In the genomic region with DNA sequence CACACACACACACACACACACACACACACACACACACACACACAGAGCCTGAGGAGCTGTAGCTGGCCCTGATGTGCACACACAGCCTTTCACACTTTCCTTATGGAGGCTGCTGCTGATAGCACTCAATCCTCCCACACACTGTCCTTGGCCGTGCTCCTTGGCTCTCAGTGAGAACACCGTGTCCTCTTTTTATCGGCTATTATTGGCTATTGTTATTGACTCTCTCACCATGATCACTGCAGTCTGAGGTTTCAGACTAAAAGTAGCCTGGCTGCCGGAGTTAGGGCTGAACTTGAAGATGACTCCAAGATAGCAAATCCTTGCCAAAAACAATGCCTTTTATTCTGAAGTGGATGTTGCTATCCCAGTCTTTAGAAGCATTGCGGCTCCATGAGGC, we compare ENCODE assay signal across 9 mouse cellular contexts. TPM values are rescaled to one million over a fixed set of nuclear protein-coding genes. Genes with fewer than 3 reads are reported as not detected.
DNase-seq lines count a peak whose midpoint lies in the region; ATAC-seq and TF ChIP-seq lines count a peak whose summit lies in the region.
"Had no signal": no experiment of that assay in that cellular context is flagged by ENCODE, and none has a peak within 500 bp of the region (broad histone marks: within the 10 kb centered on the region; RNA-seq: fewer than 3 reads in every experiment).

No protein-coding gene starts in this region.

- peaks cover 7% of the 10 kb centered on the region; the same call in 1 of the 2 replicates for H3K36me3 ChIP-seq in heart, adult 2 months (ENCODE audit: control insufficient read depth, insufficient read depth, low read length)
- H3K36me3 ChIP-seq in heart, embryonic 11.5 days (ENCODE audit: control insufficient read depth, insufficient read depth, low read length): no peaks in the 10 kb centered on the region
- no peaks in the 10 kb centered on the region for H3K36me3 ChIP-seq in kidney, embryonic 14.5 days (ENCODE audit: control insufficient read depth, insufficient read depth, low read length)

- H3K27me3 ChIP-seq in heart, adult 2 months (ENCODE audit: control insufficient read depth, insufficient read depth, low read length): no peaks in the 10 kb centered on the region
- peaks cover 33% of the 10 kb centered on the region for H3K27me3 ChIP-seq in heart, embryonic 11.5 days (ENCODE audit: control insufficient read depth, insufficient read depth, low read length)
- no peaks in the 10 kb centered on the region for H3K27me3 ChIP-seq in kidney, embryonic 14.5 days (ENCODE audit: control insufficient read depth, insufficient read depth, low read length)
- H3K27me3 ChIP-seq: Patski had no signal

- intact Hi-C loops in heart, adult 2 months (cut with DNase I): no loop called here

- peak; percentile 99 for TF ChIP-seq EP300 in heart, adult 2 months (IDR thresholded peaks at IDR 0.05; ENCODE audit: insufficient read depth, low read depth, low read length)

- 9% methylated on average over 5 of the region's 5 CpGs for WGBS in heart, adult 2 months
- 46% methylated on average over 5 of the region's 5 CpGs for WGBS in heart, embryonic 11.5 days (ENCODE audit: insufficient replicate concordance)
- 32% methylated on average over 5 of the region's 5 CpGs for WGBS in kidney, embryonic 14.5 days

- peak overlapping the region; percentile 83 for H3K27ac ChIP-seq in heart, adult 2 months
- no peak overlapping the region for H3K27ac ChIP-seq in heart, embryonic 11.5 days (ENCODE audit: low read depth, low read length)
- peak overlapping the region; percentile 13; the same call in 1 of the 2 replicates for H3K27ac ChIP-seq in kidney, embryonic 14.5 days (ENCODE audit: low read depth, low read length)

- no peak overlapping the region for H3K4me2 ChIP-seq in heart, embryonic 11.5 days
- no peak overlapping the region for H3K4me2 ChIP-seq in kidney, embryonic 14.5 days (replicated peaks; ENCODE audit: low read depth, low read length)

- peak; percentile 49 for TF ChIP-seq POLR2A in heart, adult 2 months (IDR thresholded peaks at IDR 0.05; ENCODE audit: insufficient read depth, low read depth, low read length)

- TF ChIP-seq CTCF in heart, adult 2 months (IDR thresholded peaks at IDR 0.05): no peak

- H3K9me3 ChIP-seq in heart, embryonic 11.5 days (replicated peaks; ENCODE audit: control insufficient read depth, low read length): no peaks in the 10 kb centered on the region
- no peaks in the 10 kb centered on the region for H3K9me3 ChIP-seq in kidney, embryonic 14.5 days (ENCODE audit: control insufficient read depth, low read length)

- peaks cover 28% of the 10 kb centered on the region for H3K4me1 ChIP-seq in heart, adult 2 months (ENCODE audit: control insufficient read depth, insufficient read depth, low read length)
- H3K4me1 ChIP-seq in heart, embryonic 11.5 days (ENCODE audit: control insufficient read depth, insufficient read depth, low read length): peaks cover 53% of the 10 kb centered on the region
- peaks cover 26% of the 10 kb centered on the region for H3K4me1 ChIP-seq in kidney, embryonic 14.5 days (ENCODE audit: control insufficient read depth, insufficient read depth, low read length)

- no peak overlapping the region for H3K9ac ChIP-seq in heart, adult 2 months (ENCODE audit: low read depth, low read length)
- no peak overlapping the region for H3K9ac ChIP-seq in heart, embryonic 11.5 days (ENCODE audit: low read depth, low read length)
- no peak overlapping the region for H3K9ac ChIP-seq in kidney, embryonic 14.5 days (ENCODE audit: low read depth, low read length)

- H3K79me2 ChIP-seq in heart, adult 2 months (replicated peaks; ENCODE audit: control insufficient read depth, insufficient read depth, low read length): no peaks in the 10 kb centered on the region

- no peak for ATAC-seq in heart, embryonic 11.5 days (replicated peaks; ENCODE audit: insufficient number of reproducible peaks, low FRiP score, low TSS enrichment)
- ATAC-seq in kidney, embryonic 14.5 days (ENCODE audit: low FRiP score, low TSS enrichment): no peak

- peak; percentile 79 to 87 for DNase-seq in heart, adult 2 months
- peak; percentile 78 for DNase-seq in ZHBTc4 (ENCODE audit: low read depth, low spot score)
- peak; percentile 42 for DNase-seq in gastrocnemius, postnatal 10 days
- peak; percentile 71 for DNase-seq in lung, postnatal 25 days (ENCODE audit: low spot score)
- DNase-seq in thymus, postnatal 36 days: no peak
- DNase-seq in layer of hippocampus, adult 11-12 months (ENCODE audit: low spot score): no peak

- H3K4me3 ChIP-seq in heart, adult 2 months: no peak overlapping the region
- no peak overlapping the region for H3K4me3 ChIP-seq in heart, embryonic 11.5 days (ENCODE audit: low read depth, low read length)
- H3K4me3 ChIP-seq in kidney, embryonic 14.5 days (ENCODE audit: low read length): no peak overlapping the region

RNA-seq across cellular contexts. Expression of gene Spock2, which starts 24.1 kb away (rescaled TPM):
- total RNA-seq in heart, adult 2 months (2021): 10 to 100 TPM; 12.2 to 21.7 TPM
- 8.4 and 10.6 TPM in 2 replicates for polyA plus RNA-seq in heart, adult 2 months (2012; rRNA removed)
- 1.2 and 1.3 TPM in 2 replicates for polyA plus RNA-seq in heart, embryonic 11.5 days (2014; fragmentation: Nextera tagmentation; extraction: Ambion mirVana)
- 1 to 10 TPM; 4.6 to 6.2 TPM for total RNA-seq in gastrocnemius, postnatal 10 days (2021)
- 35.7 and 51.3 TPM in 2 replicates for polyA plus RNA-seq in kidney, embryonic 14.5 days (2014; fragmentation: Nextera tagmentation; extraction: Ambion mirVana)

Comparison
In these comparisons a context has a peak if more than half of its experiments do, and no peak if none do; other contexts are left out.
1. DNase-seq: peak in heart, adult 2 months (2 of 2), ZHBTc4 (single experiment), gastrocnemius, postnatal 10 days (single experiment) and lung, postnatal 25 days (single experiment); none in thymus, postnatal 36 days (0 of 2) and layer of hippocampus, adult 11-12 months (single experiment).